ENCODE assay signal across 10 mouse cellular contexts in the genomic region with DNA sequence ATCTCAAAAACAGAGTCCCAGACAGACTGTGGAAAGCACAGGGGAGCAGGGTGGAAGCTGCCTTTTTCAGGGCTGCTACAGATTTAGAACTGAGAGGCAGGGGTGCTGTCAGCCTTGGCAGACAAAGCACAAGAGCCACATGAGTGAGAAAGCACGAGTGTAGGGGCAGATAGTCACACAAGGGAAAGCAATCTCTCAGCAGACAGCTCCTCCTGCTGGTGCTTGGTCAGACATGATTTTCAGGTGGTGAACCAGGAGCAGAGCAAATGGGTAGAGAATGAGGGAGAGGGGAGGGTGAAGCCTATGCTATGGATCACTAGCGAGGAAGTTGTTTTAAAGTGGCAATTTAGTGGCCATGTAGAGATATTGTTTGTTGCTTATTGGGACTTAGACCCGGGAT.
DNase-seq lines count a peak whose midpoint lies in the region; ATAC-seq and TF ChIP-seq lines count a peak whose summit lies in the region.
"Had no signal": no experiment of that assay in that cellular context is flagged by ENCODE, and none has a peak within 500 bp of the region (broad histone marks: within the 10 kb centered on the region; RNA-seq: fewer than 3 reads in every experiment).

No protein-coding gene starts in this region.

- no peak for ATAC-seq in kidney, embryonic 14.5 days (ENCODE audit: low FRiP score, low TSS enrichment)
- ATAC-seq in stomach, postnatal 0 days (ENCODE audit: low FRiP score, low TSS enrichment), result no peak

- no peak overlapping the region for H3K27ac ChIP-seq in kidney, adult 2 months (ENCODE audit: insufficient read depth, low read depth, low read length)
- no peak overlapping the region for H3K27ac ChIP-seq in kidney, embryonic 14.5 days (ENCODE audit: low read depth, low read length)
- H3K27ac ChIP-seq in cortical plate, adult 2 months (ENCODE audit: insufficient read depth, low read length), result no peak overlapping the region
- no peak overlapping the region for H3K27ac ChIP-seq in stomach, postnatal 0 days (replicated peaks)

- no peaks in the 10 kb centered on the region for H3K36me3 ChIP-seq in kidney, adult 2 months (ENCODE audit: control insufficient read depth, insufficient read depth, low read length)
- H3K36me3 ChIP-seq in kidney, embryonic 14.5 days (ENCODE audit: control insufficient read depth, insufficient read depth, low read length), result no peaks in the 10 kb centered on the region
- H3K36me3 ChIP-seq in stomach, postnatal 0 days (ENCODE audit: control insufficient read depth, insufficient read depth, low read length), result no peaks in the 10 kb centered on the region

- H3K9ac ChIP-seq in kidney, embryonic 14.5 days (ENCODE audit: low read depth, low read length), result no peak overlapping the region
- H3K9ac ChIP-seq in stomach, postnatal 0 days (ENCODE audit: low read length), result no peak overlapping the region

- 34% methylated on average over 3 of the region's 3 CpGs for WGBS in kidney, adult 2 months
- WGBS in kidney, embryonic 14.5 days, result 44% methylated on average over 3 of the region's 3 CpGs
- WGBS in stomach, postnatal 0 days, result 42% methylated on average over 3 of the region's 3 CpGs

- H3K27me3 ChIP-seq in kidney, adult 2 months (replicated peaks; ENCODE audit: control insufficient read depth, insufficient read depth, low read length), result no peaks in the 10 kb centered on the region
- no peaks in the 10 kb centered on the region for H3K27me3 ChIP-seq in kidney, embryonic 14.5 days (ENCODE audit: control insufficient read depth, insufficient read depth, low read length)
- H3K27me3 ChIP-seq in stomach, postnatal 0 days (ENCODE audit: control insufficient read depth, insufficient read depth, low read length), result no peaks in the 10 kb centered on the region

- no peak for DNase-seq in kidney, adult 2 months
- DNase-seq in retina, embryonic 14.5 days (ENCODE audit: low spot score), result peak; percentile 22
- no peak for DNase-seq in retina, postnatal 1 day
- peak; percentile 36 for DNase-seq in stomach, postnatal 0 days (ENCODE audit: low spot score)
- no peak for DNase-seq in gastrocnemius, adult 18-20 months (ENCODE audit: low spot score)
- DNase-seq: heart, adult 18-20 months; lung, postnatal 14 days; thymus, postnatal 14 days had no signal

- no peak overlapping the region for H3K4me2 ChIP-seq in kidney, embryonic 14.5 days (replicated peaks; ENCODE audit: low read depth, low read length)
- no peak overlapping the region for H3K4me2 ChIP-seq in stomach, postnatal 0 days (replicated peaks; ENCODE audit: low read depth)

- no peak for TF ChIP-seq POLR2A in kidney, adult 2 months (IDR thresholded peaks at IDR 0.05; ENCODE audit: low read depth, low read length)
- TF ChIP-seq POLR2A in cortical plate, adult 2 months (IDR thresholded peaks at IDR 0.05; ENCODE audit: extremely low read depth, insufficient read depth, low read length), result no peak

- TF ChIP-seq CTCF in kidney, adult 2 months (conservative IDR thresholded peaks at IDR 0.05; ENCODE audit: insufficient read depth, insufficient read length, low read depth, low read length), result peak; percentile 39; the same call in 1 of the 2 replicates
- TF ChIP-seq CTCF in cortical plate, adult 2 months (IDR thresholded peaks at IDR 0.05; ENCODE audit: extremely low read depth, insufficient read depth, low read length), result peak; percentile 49
- peak; percentile 62 for TF ChIP-seq CTCF in stomach, postnatal 0 days (IDR thresholded peaks at IDR 0.05; ENCODE audit: low read depth)

- TF ChIP-seq EP300 in stomach, postnatal 0 days (optimal IDR thresholded peaks at IDR 0.05), result no peak

- no peak overlapping the region for H3K4me3 ChIP-seq in kidney, adult 2 months (ENCODE audit: insufficient read depth, low read depth, low read length)
- H3K4me3 ChIP-seq in kidney, embryonic 14.5 days (ENCODE audit: low read length), result no peak overlapping the region
- no peak overlapping the region for H3K4me3 ChIP-seq in cortical plate, adult 2 months (ENCODE audit: insufficient read depth, low read length)
- H3K4me3 ChIP-seq in stomach, postnatal 0 days (ENCODE audit: low read depth, low read length), result no peak overlapping the region

- H3K4me1 ChIP-seq in kidney, adult 2 months (ENCODE audit: control insufficient read depth, insufficient read depth, low read length), result no peaks in the 10 kb centered on the region
- no peaks in the 10 kb centered on the region for H3K4me1 ChIP-seq in kidney, embryonic 14.5 days (ENCODE audit: control insufficient read depth, insufficient read depth, low read length)
- no peaks in the 10 kb centered on the region for H3K4me1 ChIP-seq in cortical plate, adult 2 months (ENCODE audit: control insufficient read depth, insufficient read depth, low read length)
- no peaks in the 10 kb centered on the region for H3K4me1 ChIP-seq in stomach, postnatal 0 days (replicated peaks; ENCODE audit: control insufficient read depth, insufficient read depth)

- H3K9me3 ChIP-seq in kidney, embryonic 14.5 days (ENCODE audit: control insufficient read depth, low read length), result no peaks in the 10 kb centered on the region
- no peaks in the 10 kb centered on the region for H3K9me3 ChIP-seq in stomach, postnatal 0 days (ENCODE audit: control insufficient read depth, low read length)

Comparison
In these comparisons a context has a peak if more than half of its experiments do, and no peak if none do; other contexts are left out.
1. DNase-seq: peak in retina, embryonic 14.5 days (single experiment) and stomach, postnatal 0 days (single experiment); none in kidney, adult 2 months (single experiment), retina, postnatal 1 day (single experiment) and gastrocnemius, adult 18-20 months (single experiment).
2. Peak in every context shown above with its lines, with median percentiles within 50 percentile points of each other: CTCF ChIP-seq.